Mouse (Mus musculus): ENCODE measurements around the gene Rnf185.

Gene Rnf185

GRCm38 (mm10) chr11:3444875-3445274 lies 7.3 kb downstream of the Rnf185 start:
- no peak for DNase-seq (ENCODE audit: low spot score)

- DNase-seq (ENCODE audit: low spot score): no peak
Measured at GRCm38 (mm10) chr11:3443091-3443490, 9.1 kb downstream of the Rnf185 start.

GRCm38 (mm10) chr11:3442677-3443076 lies 9.5 kb downstream of the Rnf185 start:
- DNase-seq (ENCODE audit: low spot score): no peak

- DNase-seq (ENCODE audit: low spot score): no peak
Measured at GRCm38 (mm10) chr11:3441696-3442443, 10.3 kb downstream of the Rnf185 start.

- no peak for DNase-seq (ENCODE audit: low spot score)
Measured at GRCm38 (mm10) chr11:3437621-3438020, 14.5 kb downstream of the Rnf185 start.

- DNase-seq (ENCODE audit: low spot score): no peak
Measured at GRCm38 (mm10) chr11:3433809-3434208, 18.4 kb downstream of the Rnf185 start.

- no peak for DNase-seq (ENCODE audit: low spot score)
Measured at GRCm38 (mm10) chr11:3431976-3432603, 20.1 kb downstream of the Rnf185 start.

GRCm38 (mm10) chr11:3431515-3431914 lies 20.6 kb downstream of the Rnf185 start:
- no peak for DNase-seq (ENCODE audit: low spot score)

- DNase-seq (ENCODE audit: low spot score): no peak
Measured at GRCm38 (mm10) chr11:3428632-3429031, 23.5 kb downstream of the Rnf185 start.

GRCm38 (mm10) chr11:3427697-3428230 lies 24.4 kb downstream of the Rnf185 start:
- no peak for DNase-seq (ENCODE audit: low spot score)

GRCm38 (mm10) chr11:3422242-3422641 lies 29.9 kb downstream of the Rnf185 start:
- no peak for DNase-seq (ENCODE audit: low spot score)

- no peak for DNase-seq (ENCODE audit: low spot score)
Measured at GRCm38 (mm10) chr11:3418741-3419140, 33.4 kb downstream of the Rnf185 start.

GRCm38 (mm10) chr11:3417795-3418194 lies 34.4 kb downstream of the Rnf185 start:
- DNase-seq (ENCODE audit: low spot score): no peak

- DNase-seq (ENCODE audit: low spot score): no peak
Measured at GRCm38 (mm10) chr11:3416399-3416798, 35.8 kb downstream of the Rnf185 start.

- DNase-seq (ENCODE audit: low spot score): no peak
Measured at GRCm38 (mm10) chr11:3412111-3412510, 40.1 kb downstream of the Rnf185 start.

- DNase-seq (ENCODE audit: low spot score): peak; percentile 92
Measured at GRCm38 (mm10) chr11:3408997-3409732, 43.0 kb downstream of the Rnf185 start, which contains the start of gene Limk2. Gene Limk2 (minus strand): TSS chr11:3409189.

- DNase-seq (ENCODE audit: low spot score): peak; percentile 32
Measured at GRCm38 (mm10) chr11:3408131-3408996, 43.8 kb downstream of the Rnf185 start.

- no peak for DNase-seq (ENCODE audit: low spot score)
Measured at GRCm38 (mm10) chr11:3404287-3405047, 47.7 kb downstream of the Rnf185 start.

GRCm38 (mm10) chr11:3403024-3403423 lies 49.1 kb downstream of the Rnf185 start:
- peak; percentile 65 for DNase-seq (ENCODE audit: low spot score)

GRCm38 (mm10) chr11:3398318-3398717 lies 53.8 kb downstream of the Rnf185 start:
- DNase-seq (ENCODE audit: low spot score): no peak

- no peak for DNase-seq (ENCODE audit: low spot score)
Measured at GRCm38 (mm10) chr11:3396562-3396961, 55.6 kb downstream of the Rnf185 start.
